Mouse (Mus musculus): Measurements from ENCODE around the gene Dock6. TPM values are rescaled to one million over a fixed set of nuclear protein-coding genes. Genes with fewer than 3 reads are reported as not detected.

The Dock6 gene
- total and polyA plus RNA-seq, 3 experiments: 5.0 to 21.3 TPM; not detected in 1

DNA sequence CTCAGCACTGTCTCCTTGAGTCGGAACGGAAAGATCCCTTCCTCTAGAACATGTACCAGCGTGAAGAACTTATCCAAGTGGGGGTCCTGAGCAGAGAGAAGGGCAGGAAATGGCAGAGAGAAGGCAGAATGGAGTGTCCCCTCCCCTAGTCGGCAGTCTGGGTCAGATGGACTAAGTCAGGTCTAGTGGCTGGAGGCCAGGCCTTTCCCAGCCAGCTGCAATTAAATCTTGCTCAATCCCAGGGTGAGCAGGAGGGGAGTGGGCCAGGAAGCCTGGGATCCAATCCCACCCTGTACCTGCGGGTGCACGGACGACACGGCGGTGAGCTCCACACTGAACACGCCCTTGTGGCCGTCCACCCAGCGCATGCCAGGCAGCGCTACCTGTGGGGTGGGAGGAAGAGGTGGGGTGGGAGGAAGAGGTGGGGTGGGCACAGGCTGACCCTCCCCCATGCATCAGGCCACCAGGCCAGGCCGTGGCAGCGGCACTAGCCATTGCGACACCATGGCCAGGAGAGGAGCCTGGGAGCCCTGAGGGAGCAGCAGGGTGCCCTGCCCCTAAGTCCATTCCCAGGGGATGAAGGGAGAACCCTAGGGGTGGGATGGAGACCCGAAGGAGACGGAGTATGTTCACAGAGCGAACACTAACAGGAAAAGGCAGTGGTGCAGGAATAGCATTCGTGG lies 20.7 kb downstream of the Dock6 start:
- no peak overlapping the region for H3K9ac ChIP-seq (ENCODE audit: control insufficient read depth, low read depth, low read length, poor library complexity, severe bottlenecking)
- no peaks in the 10 kb centered on the region for H3K79me2 ChIP-seq (ENCODE audit: control insufficient read depth, insufficient read depth, low read length, poor library complexity)
- no peaks in the 10 kb centered on the region for H3K4me1 ChIP-seq (ENCODE audit: control insufficient read depth in 1 of 2, insufficient read depth in 2 of 2, low read length in 2 of 2)
- H3K27ac ChIP-seq (ENCODE audit: control insufficient read depth, low read depth, low read length): no peak overlapping the region
- no peaks in the 10 kb centered on the region for H3K36me3 ChIP-seq (ENCODE audit: control insufficient read depth in 1 of 2, insufficient read depth in 2 of 2, low read length in 2 of 2)
- no peaks in the 10 kb centered on the region for H3K27me3 ChIP-seq (ENCODE audit: control insufficient read depth in 1 of 2, insufficient read depth in 2 of 2, low read length in 2 of 2)
- H3K9me3 ChIP-seq (replicated peaks; ENCODE audit: insufficient read depth, low read length): no peaks in the 10 kb centered on the region
- no peak for DNase-seq (ENCODE audit: low read depth, low spot score)
- no peak for TF ChIP-seq ZNF384 (IDR thresholded peaks at IDR 0.05; ENCODE audit: low read depth, low read length)
- TF ChIP-seq CHD1 (IDR thresholded peaks at IDR 0.05; ENCODE audit: low read depth, low read length): no peak
- TF ChIP-seq MXI1 (IDR thresholded peaks at IDR 0.05; ENCODE audit: low read depth, low read length): no peak
- no peak for TF ChIP-seq MYB (IDR thresholded peaks at IDR 0.05; ENCODE audit: low read depth, low read length)
- no peak for TF ChIP-seq POLR2AphosphoS2 (IDR thresholded peaks at IDR 0.05; ENCODE audit: low read length)
- no peak for TF ChIP-seq JUND (IDR thresholded peaks at IDR 0.05; ENCODE audit: low read depth, low read length)
- TF ChIP-seq RCOR1 (IDR thresholded peaks at IDR 0.05; ENCODE audit: low read depth, low read length): no peak
- TF ChIP-seq ETS1 (IDR thresholded peaks at IDR 0.05; ENCODE audit: low read depth, low read length): no peak
- no peak for TF ChIP-seq NELFE (IDR thresholded peaks at IDR 0.05; ENCODE audit: low read depth, low read length)
- TF ChIP-seq HCFC1 (IDR thresholded peaks at IDR 0.05; ENCODE audit: low read depth, low read length): no peak
- TF ChIP-seq ELF1 (IDR thresholded peaks at IDR 0.05; ENCODE audit: low read depth, low read length): no peak
- TF ChIP-seq GABPA (IDR thresholded peaks at IDR 0.05; ENCODE audit: low read depth, low read length): no peak
- TF ChIP-seq USF1 (IDR thresholded peaks at IDR 0.05; ENCODE audit: low read depth, low read length): no peak
- TF ChIP-seq MAFK (IDR thresholded peaks at IDR 0.05; ENCODE audit: borderline replicate concordance, low read depth, low read length): no peak
- TF ChIP-seq UBTF (IDR thresholded peaks at IDR 0.05; ENCODE audit: borderline replicate concordance, insufficient read depth, low read depth, low read length): no peak
- no peak overlapping the region for H3K4me3 ChIP-seq (ENCODE audit: control insufficient read depth in 1 of 2, insufficient read depth in 1 of 2, low read depth in 2 of 2, low read length in 2 of 2)

DNA sequence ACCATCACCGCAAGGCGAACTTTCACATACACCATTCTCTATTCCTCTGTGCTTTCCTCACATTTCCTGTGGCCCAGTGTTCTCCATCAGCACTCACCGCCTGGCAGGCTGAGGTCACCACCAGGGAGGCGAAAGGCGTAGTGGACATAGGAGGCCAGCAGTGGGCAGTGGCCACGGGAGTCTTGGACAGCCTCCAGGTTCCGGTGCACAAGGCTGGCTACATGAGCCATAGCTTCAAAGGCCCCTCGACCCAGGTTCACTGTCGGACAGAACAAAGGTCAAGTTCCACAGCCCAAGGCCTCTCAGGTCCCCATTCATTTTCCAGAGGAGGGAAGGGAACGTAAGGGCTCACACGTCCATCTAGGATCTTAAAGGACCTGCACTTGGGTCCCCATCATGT lies 21.5 kb downstream of the Dock6 start:
- Histone ChIP-seq H3K36me3 (ENCODE audit: control insufficient read depth in 1 of 2, insufficient read depth in 2 of 2, low read length in 2 of 2) (no peaks in the 10 kb centered on the region), H3K27me3 (ENCODE audit: control insufficient read depth in 1 of 2, insufficient read depth in 2 of 2, low read length in 2 of 2) (no peaks in the 10 kb centered on the region), H3K9ac (ENCODE audit: control insufficient read depth, low read depth, low read length, poor library complexity, severe bottlenecking) (no peak overlapping the region), H3K27ac (ENCODE audit: control insufficient read depth, low read depth, low read length) (no peak overlapping the region), H3K4me3 (ENCODE audit: control insufficient read depth in 1 of 2, insufficient read depth in 1 of 2, low read depth in 2 of 2, low read length in 2 of 2) (no peak overlapping the region), H3K9me3 (replicated peaks; ENCODE audit: insufficient read depth, low read length) (no peaks in the 10 kb centered on the region), H3K79me2 (ENCODE audit: control insufficient read depth, insufficient read depth, low read length, poor library complexity) (no peaks in the 10 kb centered on the region), H3K4me1 (ENCODE audit: control insufficient read depth in 1 of 2, insufficient read depth in 2 of 2, low read length in 2 of 2) (no peaks in the 10 kb centered on the region)
- no peak for DNase-seq (ENCODE audit: low read depth, low spot score)
- TF ChIP-seq ZNF384 (IDR thresholded peaks at IDR 0.05; ENCODE audit: low read depth, low read length): no peak
- TF ChIP-seq CTCF (IDR thresholded peaks at IDR 0.05 in 2 of 3, conservative IDR thresholded peaks at IDR 0.05 in 1 of 3; ENCODE audit: control insufficient read depth in 1 of 3, insufficient read depth in 1 of 3, low read depth in 2 of 3, low read length in 3 of 3, poor library complexity in 1 of 3, severe bottlenecking in 1 of 3): no peak
- no peak for TF ChIP-seq HCFC1 (IDR thresholded peaks at IDR 0.05; ENCODE audit: low read depth, low read length)
- no peak for TF ChIP-seq ZC3H11A (IDR thresholded peaks at IDR 0.05; ENCODE audit: low read depth, low read length)
- no peak for TF ChIP-seq KAT2A (conservative IDR thresholded peaks at IDR 0.05; ENCODE audit: low read depth, low read length)
- no peak for TF ChIP-seq POLR2AphosphoS2 (IDR thresholded peaks at IDR 0.05; ENCODE audit: low read length)
- TF ChIP-seq MXI1 (IDR thresholded peaks at IDR 0.05; ENCODE audit: low read depth, low read length): no peak
- no peak for TF ChIP-seq ZMIZ1 (IDR thresholded peaks at IDR 0.05; ENCODE audit: low read depth, low read length)
